In genomic region chr4:43045285-43045658, GRCm38 (mm10) we compare ENCODE assay signal across 7 mouse cellular contexts. TPM values are rescaled to one million over a fixed set of nuclear protein-coding genes. Genes with fewer than 3 reads are reported as not detected.
DNase-seq lines count a peak whose midpoint lies in the region; ATAC-seq lines count a peak whose summit lies in the region.

No protein-coding gene starts in this region.

- H3K27me3 ChIP-seq in megakaryocyte, embryonic 14.5 days (replicated peaks), result no peaks in the 10 kb centered on the region
- no peaks in the 10 kb centered on the region for H3K27me3 ChIP-seq in forebrain, embryonic 12.5 days
- H3K27me3 ChIP-seq in limb, embryonic 12.5 days, result no peaks in the 10 kb centered on the region
- no peaks in the 10 kb centered on the region for H3K27me3 ChIP-seq in stomach, embryonic 14.5 days (ENCODE audit: control insufficient read depth, insufficient read depth, low read length)

- H3K4me3 ChIP-seq in megakaryocyte, embryonic 14.5 days (replicated peaks), result peak overlapping the region; percentile 94
- peak overlapping the region; percentile 56 for H3K4me3 ChIP-seq in forebrain, embryonic 12.5 days (replicated peaks)
- H3K4me3 ChIP-seq in limb, embryonic 12.5 days (replicated peaks), result peak overlapping the region; percentile 49
- H3K4me3 ChIP-seq in stomach, embryonic 14.5 days (ENCODE audit: low read depth, low read length), result peak overlapping the region; percentile 47

- no peaks in the 10 kb centered on the region for H3K36me3 ChIP-seq in megakaryocyte, embryonic 14.5 days (replicated peaks; ENCODE audit: low read length)
- no peaks in the 10 kb centered on the region; the same call in 1 of the 2 replicates for H3K36me3 ChIP-seq in forebrain, embryonic 12.5 days (replicated peaks)
- H3K36me3 ChIP-seq in limb, embryonic 12.5 days, result no peaks in the 10 kb centered on the region
- H3K36me3 ChIP-seq in stomach, embryonic 14.5 days (ENCODE audit: control insufficient read depth, insufficient read depth, low read length), result no peaks in the 10 kb centered on the region

- DNase-seq in spleen, adult 12 weeks (ENCODE audit: low spot score), result no peak

- H3K9ac ChIP-seq in forebrain, embryonic 12.5 days, result peak overlapping the region; percentile 73
- peak overlapping the region; percentile 50; the same call in 1 of the 2 replicates for H3K9ac ChIP-seq in limb, embryonic 12.5 days (replicated peaks)
- no peak overlapping the region; the same call in 1 of the 2 replicates for H3K9ac ChIP-seq in stomach, embryonic 14.5 days (replicated peaks; ENCODE audit: low read depth, low read length)

- peaks cover 48% of the 10 kb centered on the region for H3K4me1 ChIP-seq in megakaryocyte, embryonic 14.5 days
- peaks cover 40% of the 10 kb centered on the region for H3K4me1 ChIP-seq in forebrain, embryonic 12.5 days
- peaks cover 30% of the 10 kb centered on the region for H3K4me1 ChIP-seq in limb, embryonic 12.5 days (replicated peaks)
- peaks cover 19% of the 10 kb centered on the region for H3K4me1 ChIP-seq in stomach, embryonic 14.5 days (ENCODE audit: control insufficient read depth, insufficient read depth, low read length)

- peak overlapping the region; percentile 84 for H3K4me2 ChIP-seq in forebrain, embryonic 12.5 days
- H3K4me2 ChIP-seq in limb, embryonic 12.5 days, result peak overlapping the region; percentile 73
- peak overlapping the region; percentile 72 for H3K4me2 ChIP-seq in stomach, embryonic 14.5 days (replicated peaks; ENCODE audit: low read depth, low read length)

- ATAC-seq in megakaryocyte, adult 5-6 weeks (ENCODE audit: poor library complexity, severe bottlenecking), result no peak
- peak; percentile 10; the same call in 1 of the 2 replicates for ATAC-seq in forebrain, embryonic 12.5 days (ENCODE audit: low FRiP score)
- peak; percentile 15; the same call in 1 of the 2 replicates for ATAC-seq in limb, embryonic 12.5 days (ENCODE audit: insufficient number of reproducible peaks, insufficient read depth, low FRiP score, low TSS enrichment, low read depth)
- no peak; the same call in 1 of the 2 replicates for ATAC-seq in stomach, embryonic 14.5 days (ENCODE audit: insufficient number of reproducible peaks, insufficient read depth, low FRiP score, low read depth)
- ATAC-seq in megakaryocyte-erythroid progenitor cell, adult 5-6 weeks (replicated peaks; ENCODE audit: low FRiP score, low TSS enrichment, poor library complexity, severe bottlenecking), result no peak

- H3K27ac ChIP-seq in forebrain, embryonic 12.5 days, result peak overlapping the region; percentile 97
- peak overlapping the region; percentile 41 for H3K27ac ChIP-seq in limb, embryonic 12.5 days
- peak overlapping the region; percentile 52; the same call in 1 of the 2 replicates for H3K27ac ChIP-seq in stomach, embryonic 14.5 days (ENCODE audit: low read length)

- WGBS in forebrain, embryonic 12.5 days, result 2% methylated on average over 13 of the region's 13 CpGs
- WGBS in limb, embryonic 12.5 days, result 9% methylated on average over 13 of the region's 13 CpGs
- WGBS in stomach, embryonic 14.5 days, result 5% methylated on average over 13 of the region's 13 CpGs

- no peaks in the 10 kb centered on the region for H3K9me3 ChIP-seq in megakaryocyte, embryonic 14.5 days
- H3K9me3 ChIP-seq in forebrain, embryonic 12.5 days, result no peaks in the 10 kb centered on the region
- no peaks in the 10 kb centered on the region for H3K9me3 ChIP-seq in limb, embryonic 12.5 days
- no peaks in the 10 kb centered on the region for H3K9me3 ChIP-seq in stomach, embryonic 14.5 days (ENCODE audit: control insufficient read depth, low read depth, low read length)

RNA-seq across cellular contexts. Expression of gene Fam214b, which starts 0.7 kb away (rescaled TPM):
- polyA plus RNA-seq in megakaryocyte, embryonic 14.5 days (2012; ENCODE audit: insufficient read depth, low replicate concordance), result 79.7 and 92.7 TPM in 2 replicates
- total RNA-seq in megakaryocyte, adult 5-6 weeks (2015), result 14.2 and 15.4 TPM in 2 replicates
- total RNA-seq in megakaryocyte, adult 5-6 weeks (2017), result 31.7 and 33.6 TPM in 2 replicates
- 40.3 and 40.6 TPM in 2 replicates for polyA plus RNA-seq in forebrain, embryonic 12.5 days (2016; fragmentation: Nextera tagmentation; extraction: Ambion mirVana)
- polyA plus RNA-seq in limb, embryonic 12.5 days (2016; fragmentation: Nextera tagmentation; extraction: Ambion mirVana), result 12.1 and 13.4 TPM in 2 replicates
- polyA plus RNA-seq in stomach, embryonic 14.5 days (2014; fragmentation: Nextera tagmentation; extraction: Ambion mirVana), result 10.0 and 10.6 TPM in 2 replicates
- total RNA-seq in megakaryocyte-erythroid progenitor cell, adult 5-6 weeks (2014; fragmentation: Nextera tagmentation), result 1.8 and 2.5 TPM in 2 replicates
- 1.0 TPM in 2 replicates for total RNA-seq in megakaryocyte-erythroid progenitor cell, adult 5-6 weeks (2017)

RNA-seq across cellular contexts. Expression of gene Unc13b, which starts 13.5 kb away (rescaled TPM):
- 0.14 and 0.54 TPM in 2 replicates for polyA plus RNA-seq in megakaryocyte, embryonic 14.5 days (2012; ENCODE audit: insufficient read depth, low replicate concordance)
- 0.16 TPM in 2 replicates for total RNA-seq in megakaryocyte, adult 5-6 weeks (2015)
- total RNA-seq in megakaryocyte, adult 5-6 weeks (2017), result 0.24 and 0.48 TPM in 2 replicates
- 25.3 and 25.5 TPM in 2 replicates for polyA plus RNA-seq in forebrain, embryonic 12.5 days (2016; fragmentation: Nextera tagmentation; extraction: Ambion mirVana)
- polyA plus RNA-seq in limb, embryonic 12.5 days (2016; fragmentation: Nextera tagmentation; extraction: Ambion mirVana), result 3.5 and 4.0 TPM in 2 replicates
- polyA plus RNA-seq in stomach, embryonic 14.5 days (2014; fragmentation: Nextera tagmentation; extraction: Ambion mirVana), result 14.7 and 16.0 TPM in 2 replicates
- total RNA-seq in megakaryocyte-erythroid progenitor cell, adult 5-6 weeks (2014; fragmentation: Nextera tagmentation), result 2.5 and 2.9 TPM in 2 replicates
- 0.52 and 3.2 TPM in 2 replicates for total RNA-seq in megakaryocyte-erythroid progenitor cell, adult 5-6 weeks (2017)

RNA-seq across cellular contexts. Expression of gene Stoml2, which starts 13.8 kb away (rescaled TPM):
- polyA plus RNA-seq in megakaryocyte, embryonic 14.5 days (2012; ENCODE audit: insufficient read depth, low replicate concordance), result 76.4 and 102 TPM in 2 replicates
- 70.8 and 77.7 TPM in 2 replicates for total RNA-seq in megakaryocyte, adult 5-6 weeks (2015)
- total RNA-seq in megakaryocyte, adult 5-6 weeks (2017), result 62.3 and 79.3 TPM in 2 replicates
- polyA plus RNA-seq in forebrain, embryonic 12.5 days (2016; fragmentation: Nextera tagmentation; extraction: Ambion mirVana), result 308 and 324 TPM in 2 replicates
- 344 and 353 TPM in 2 replicates for polyA plus RNA-seq in limb, embryonic 12.5 days (2016; fragmentation: Nextera tagmentation; extraction: Ambion mirVana)
- 300 and 302 TPM in 2 replicates for polyA plus RNA-seq in stomach, embryonic 14.5 days (2014; fragmentation: Nextera tagmentation; extraction: Ambion mirVana)
- 207 and 223 TPM in 2 replicates for total RNA-seq in megakaryocyte-erythroid progenitor cell, adult 5-6 weeks (2014; fragmentation: Nextera tagmentation)
- 190 and 198 TPM in 2 replicates for total RNA-seq in megakaryocyte-erythroid progenitor cell, adult 5-6 weeks (2017)

RNA-seq across cellular contexts. Expression of gene Pigo, which starts 19.7 kb away (rescaled TPM):
- 2.7 and 7.6 TPM in 2 replicates for polyA plus RNA-seq in megakaryocyte, embryonic 14.5 days (2012; ENCODE audit: insufficient read depth, low replicate concordance)
- 7.9 and 9.7 TPM in 2 replicates for total RNA-seq in megakaryocyte, adult 5-6 weeks (2015)
- 5.6 and 11.1 TPM in 2 replicates for total RNA-seq in megakaryocyte, adult 5-6 weeks (2017)
- polyA plus RNA-seq in forebrain, embryonic 12.5 days (2016; fragmentation: Nextera tagmentation; extraction: Ambion mirVana), result 24.9 and 26.7 TPM in 2 replicates
- polyA plus RNA-seq in limb, embryonic 12.5 days (2016; fragmentation: Nextera tagmentation; extraction: Ambion mirVana), result 27.0 and 30.3 TPM in 2 replicates
- 21.3 and 23.3 TPM in 2 replicates for polyA plus RNA-seq in stomach, embryonic 14.5 days (2014; fragmentation: Nextera tagmentation; extraction: Ambion mirVana)
- 14.7 and 20.3 TPM in 2 replicates for total RNA-seq in megakaryocyte-erythroid progenitor cell, adult 5-6 weeks (2014; fragmentation: Nextera tagmentation)
- 8.3 and 11.0 TPM in 2 replicates for total RNA-seq in megakaryocyte-erythroid progenitor cell, adult 5-6 weeks (2017)

RNA-seq across cellular contexts. Expression of gene Fancg, which starts 35.0 kb away (rescaled TPM):
- 4.9 and 7.4 TPM in 2 replicates for polyA plus RNA-seq in megakaryocyte, embryonic 14.5 days (2012; ENCODE audit: insufficient read depth, low replicate concordance)
- total RNA-seq in megakaryocyte, adult 5-6 weeks (2015), result 11.3 and 12.5 TPM in 2 replicates
- total RNA-seq in megakaryocyte, adult 5-6 weeks (2017), result 13.0 and 14.3 TPM in 2 replicates
- polyA plus RNA-seq in forebrain, embryonic 12.5 days (2016; fragmentation: Nextera tagmentation; extraction: Ambion mirVana), result 21.6 and 26.7 TPM in 2 replicates
- polyA plus RNA-seq in limb, embryonic 12.5 days (2016; fragmentation: Nextera tagmentation; extraction: Ambion mirVana), result 18.4 and 20.6 TPM in 2 replicates
- 15.6 and 16.6 TPM in 2 replicates for polyA plus RNA-seq in stomach, embryonic 14.5 days (2014; fragmentation: Nextera tagmentation; extraction: Ambion mirVana)
- total RNA-seq in megakaryocyte-erythroid progenitor cell, adult 5-6 weeks (2014; fragmentation: Nextera tagmentation), result 24.2 and 35.5 TPM in 2 replicates
- 8.3 and 8.5 TPM in 2 replicates for total RNA-seq in megakaryocyte-erythroid progenitor cell, adult 5-6 weeks (2017)

Comparison
In these comparisons a context has a peak if more than half of its experiments do, and no peak if none do; other contexts are left out.
1. ATAC-seq: peak in forebrain, embryonic 12.5 days (single experiment) and limb, embryonic 12.5 days (single experiment); none in megakaryocyte, adult 5-6 weeks (single experiment), stomach, embryonic 14.5 days (single experiment) and megakaryocyte-erythroid progenitor cell, adult 5-6 weeks (single experiment).
2. H3K27ac ChIP-seq: peak in every context shown above with its lines; median percentile 97 in forebrain, embryonic 12.5 days; 52 in stomach, embryonic 14.5 days; 41 in limb, embryonic 12.5 days.
3. Peak in every context shown above with its lines, with median percentiles within 50 percentile points of each other: H3K4me3 ChIP-seq and H3K4me2 ChIP-seq.